Mouse (Mus musculus) CH12.LX (cell line): ENCODE measurements around the gene Rps27l. TPM values are rescaled to one million over a fixed set of nuclear protein-coding genes. Genes with fewer than 3 reads are reported as not detected.

ENCODE experiments used
- DNase-seq: peaks from one replicate; pipeline ENCODE4 v3.0.0-alpha.2; 2013; ENCODE audit errors: extremely low read depth
- H3K27ac ChIP-seq: 2 replicates; pipeline ENCODE4 v1.5.1; 2012; ENCODE audit warnings: low read depth, mild to moderate bottlenecking, control low read depth, moderate library complexity; ENCODE audit not compliant: insufficient read depth
- H3K27me3 ChIP-seq: replicated peaks from 2 replicates; pipeline ENCODE3; 2012; ENCODE audit warnings: inconsistent platforms
- H3K36me3 ChIP-seq, 2 experiments: replicated peaks in 1 of 2; 2 replicates each; pipeline versions ENCODE3 to v1.6.1; 2012; ENCODE audit warnings: inconsistent platforms in 1 of 2, low read length in 1 of 2, mild to moderate bottlenecking in 1 of 2, mixed read lengths in 1 of 2, moderate library complexity in 1 of 2; ENCODE audit not compliant: control insufficient read depth in 1 of 2, insufficient read depth in 1 of 2
- H3K4me1 ChIP-seq, 2 experiments: 2 replicates each; pipeline ENCODE4 v1.6.1; 2012; ENCODE audit warnings: inconsistent platforms in 1 of 2, moderate library complexity in 1 of 2; ENCODE audit not compliant: insufficient read depth in 2 of 2, control insufficient read depth in 1 of 2
- H3K4me2 ChIP-seq: 2 replicates; pipeline ENCODE4 v1.6.1; 2012; ENCODE audit warnings: low read depth, mild to moderate bottlenecking, control low read depth; ENCODE audit not compliant: poor library complexity, insufficient read depth, severe bottlenecking
- H3K4me3 ChIP-seq, 3 experiments: fragments of 150-350 bp in 1 of 3; sonication (generic) in 1 of 3; replicated peaks in 1 of 3; 2 replicates each; pipeline versions ENCODE3 to v1.5.1; 2011 to 2012; ENCODE audit warnings: low read depth in 2 of 3, low read length in 2 of 3, mild to moderate bottlenecking in 2 of 3, moderate library complexity in 2 of 3, control low read depth in 1 of 3, improper control_type of control experiment in 1 of 3, inconsistent platforms in 1 of 3, mixed read lengths in 1 of 3; ENCODE audit not compliant: poor library complexity in 1 of 3
- H3K79me2 ChIP-seq: replicated peaks from 2 replicates; pipeline ENCODE4 v1.6.1; 2012; ENCODE audit warnings: mild to moderate bottlenecking, moderate library complexity; ENCODE audit not compliant: control insufficient read depth, poor library complexity, insufficient read depth, severe bottlenecking; ENCODE audit errors: extremely low read depth
- H3K9ac ChIP-seq: 2 replicates; pipeline ENCODE4 v1.6.1; 2012; ENCODE audit warnings: low read depth, mild to moderate bottlenecking, control low read depth, moderate library complexity; ENCODE audit not compliant: insufficient read depth
- H3K9me3 ChIP-seq: replicated peaks from 2 replicates; pipeline ENCODE3; 2012; ENCODE audit warnings: low read length, inconsistent platforms, mixed read lengths
- ELF1 ChIP-seq: IDR thresholded peaks from 2 replicates; pipeline ENCODE4 v1.6.1; 2014; ENCODE audit warnings: low read depth, mild to moderate bottlenecking, inconsistent platforms, low read length, improper control_type of control experiment
- EP300 ChIP-seq: IDR thresholded peaks from 2 replicates; pipeline ENCODE4 v1.6.1; 2011; ENCODE audit warnings: low read length, improper control_type of control experiment
- ETS1 ChIP-seq: conservative IDR thresholded peaks from 2 replicates; pipeline ENCODE4 v1.6.1; 2012; ENCODE audit warnings: low read depth, mild to moderate bottlenecking, inconsistent platforms, low read length, improper control_type of control experiment, moderate library complexity
- GABPA ChIP-seq: IDR thresholded peaks from 2 replicates; pipeline ENCODE4 v1.6.1; 2012; ENCODE audit warnings: low read depth, low read length, improper control_type of control experiment, inconsistent platforms; ENCODE audit not compliant: insufficient replicate concordance
- IRF4 ChIP-seq: IDR thresholded peaks from 2 replicates; pipeline ENCODE4 v1.6.1; 2014; ENCODE audit warnings: low read depth, mild to moderate bottlenecking, inconsistent platforms, low read length, improper control_type of control experiment
- JUN ChIP-seq: IDR thresholded peaks from 2 replicates; pipeline ENCODE4 v1.6.1; 2011; ENCODE audit warnings: low read depth, mild to moderate bottlenecking, low read length, improper control_type of control experiment, moderate library complexity; ENCODE audit not compliant: insufficient read depth
- JUND ChIP-seq: conservative IDR thresholded peaks from 2 replicates; pipeline ENCODE4 v1.6.1; 2011; ENCODE audit warnings: low read depth, low read length, improper control_type of control experiment
- MAFK ChIP-seq: IDR thresholded peaks from 2 replicates; pipeline ENCODE4 v1.6.1; 2011; ENCODE audit warnings: low read length, improper control_type of control experiment; ENCODE audit not compliant: insufficient replicate concordance
- MAX ChIP-seq: IDR thresholded peaks from 2 replicates; pipeline ENCODE4 v1.6.1; 2011; ENCODE audit warnings: low read length, improper control_type of control experiment
- MXI1 ChIP-seq: IDR thresholded peaks from 2 replicates; pipeline ENCODE4 v1.6.1; 2011; ENCODE audit warnings: mild to moderate bottlenecking, low read depth, low read length, improper control_type of control experiment
- PAX5 ChIP-seq: IDR thresholded peaks from 2 replicates; pipeline ENCODE4 v1.6.1; 2012; ENCODE audit warnings: low read length, inconsistent platforms, mixed read lengths
- POLR2A ChIP-seq: IDR thresholded peaks from 2 replicates; pipeline ENCODE4 v1.6.1; 2011; ENCODE audit warnings: low read depth, mild to moderate bottlenecking, improper control_type of control experiment, low read length
- SMC3 ChIP-seq: IDR thresholded peaks from 2 replicates; pipeline ENCODE4 v1.6.1; 2011; ENCODE audit warnings: low read depth, low read length, improper control_type of control experiment
- UBTF ChIP-seq: IDR thresholded peaks from 2 replicates; pipeline ENCODE4 v1.6.1; 2012; ENCODE audit warnings: low read depth, mild to moderate bottlenecking, inconsistent platforms, low read length, improper control_type of control experiment, moderate library complexity
- USF2 ChIP-seq: conservative IDR thresholded peaks from 2 replicates; pipeline ENCODE4 v1.6.1; 2011; ENCODE audit warnings: low read depth, low read length, improper control_type of control experiment
- ZC3H11A ChIP-seq: IDR thresholded peaks from 2 replicates; pipeline ENCODE4 v1.6.1; 2012; ENCODE audit warnings: low read depth, mild to moderate bottlenecking, inconsistent platforms, low read length, improper control_type of control experiment
- dilution Hi-C: fragments of 300-500 bp; cut with MboI; formaldehyde crosslinking; loops from 2 replicates; pipeline ENCODE4 v1.14.3; 2020; ENCODE audit warnings: low sequenced_read_pairs; ENCODE audit not compliant: extremely low pct_unique_long_range_greater_than_20kb, extremely low pct_ligation_motif_present
- in situ Hi-C: fragments of 300-500 bp; cut with MboI; formaldehyde crosslinking; loops from 3 replicates; pipeline ENCODE4 v1.14.3; 2019; ENCODE audit warnings: low sequenced_read_pairs, low pct_ligation_motif_present, low pct_unique_long_range_greater_than_20kb, mixed read lengths
- polyA plus RNA-seq: library from polyadenylated mRNA; unstranded; fragments of >175 nt; gene quantifications from 2 replicates; pipeline ENCODE4 v1.2.1, GENCODE M21; 2012; ENCODE audit warnings: low read depth; ENCODE audit not compliant: insufficient read length
- total RNA-seq, 2 experiments: library from RNA; depleted of rRNA; stranded (reverse); fragments of 300-350 nt in 1 of 2; fragments of >200 nt in 1 of 2; gene quantifications; 2 replicates each; pipeline ENCODE4 v1.2.3; 2012 to 2014

Gene Rps27l
- total and polyA plus RNA-seq, 3 experiments, result 593 to 1,755 (median 694) TPM

GRCm38 (mm10) chr9:66982085-66982484 is 36.2 kb downstream of the Rps27l start:
- Histone ChIP-seq H3K27me3 (no peaks in the 10 kb centered on the region), H3K4me2 (no peak overlapping the region), H3K27ac (no peak overlapping the region), H3K4me1 (peaks cover 7 to 36% of the 10 kb centered on the region in 2 experiments), H3K9me3 (no peaks in the 10 kb centered on the region), H3K4me3 (no peak overlapping the region), H3K36me3 (no peaks in the 10 kb centered on the region), H3K9ac (no peak overlapping the region), H3K79me2 (no peaks in the 10 kb centered on the region)
- no peak for TF ChIP-seq UBTF
- no peak for TF ChIP-seq MAX
- dilution Hi-C loops (no loop called here), in situ Hi-C loops (loop anchor here (10.0 to 25.0 kb wide), 2 partner anchors 317 to 470 kb away; partner anchors contain the start of gene Fbxl22)
- no peak for DNase-seq

- Histone ChIP-seq H3K9me3 (no peaks in the 10 kb centered on the region), H3K27me3 (no peaks in the 10 kb centered on the region), H3K79me2 (no peaks in the 10 kb centered on the region), H3K9ac (no peak overlapping the region), H3K4me3 (no peak overlapping the region), H3K36me3 (no peaks in the 10 kb centered on the region)
- DNase-seq, result no peak
- dilution Hi-C loops, result no loop called here
- no peak for TF ChIP-seq JUN
- TF ChIP-seq MAFK, result no peak
- TF ChIP-seq ZC3H11A, result no peak
- no peak for TF ChIP-seq GABPA
- TF ChIP-seq MXI1, result no peak
- no peak for TF ChIP-seq ETS1
- no peak for TF ChIP-seq JUND
- no peak for TF ChIP-seq SMC3
- no peak for TF ChIP-seq USF2
- TF ChIP-seq ELF1, result no peak
- no peak for TF ChIP-seq IRF4
- no peak for TF ChIP-seq EP300
- no peak for TF ChIP-seq PAX5
- no peak for TF ChIP-seq POLR2A
- TF ChIP-seq, all 38 proteins: peak for 0
- Histone ChIP-seq H3K4me2 (no peak overlapping the region), H3K27ac (no peak overlapping the region), H3K4me1 (peaks cover 13 to 35% of the 10 kb centered on the region in 2 experiments)
- in situ Hi-C loops, result loop anchor here (10.0 to 25.0 kb wide), 2 partner anchors 321 to 473 kb away; partner anchors contain the start of gene Fbxl22
These were observed 39.5 kb downstream of the Rps27l start for GRCm38 (mm10) chr9:66985377-66985776.
